Mouse (Mus musculus) fibroblast of lung, adult 2 months (primary cell): ENCODE measurements around the gene Tecr.

Source experiments
- DNase-seq: peaks from one replicate; pipeline ENCODE4 v3.0.0-alpha.2; 2011; ENCODE audit warnings: low read depth

Tecr gene

DNA sequence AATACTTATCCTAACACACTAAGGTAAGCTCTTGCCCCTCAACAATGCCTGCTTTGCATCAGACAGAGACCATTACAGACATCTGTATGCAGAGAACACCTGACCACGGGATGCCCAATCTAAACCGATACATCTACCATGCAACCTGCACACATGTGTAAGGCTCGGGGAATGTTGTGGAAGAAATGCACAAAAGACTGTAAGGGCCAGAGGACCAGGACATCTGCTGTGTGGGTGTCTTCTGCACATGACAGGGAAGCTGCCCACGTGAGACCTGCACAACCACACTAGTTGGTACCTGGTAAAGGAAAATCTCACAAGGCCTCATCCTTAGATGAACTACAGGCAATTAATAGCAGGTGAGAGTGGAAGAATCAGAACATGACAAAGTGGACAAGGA is 44.5 kb downstream of the Tecr start:
- no peak for DNase-seq

DNA sequence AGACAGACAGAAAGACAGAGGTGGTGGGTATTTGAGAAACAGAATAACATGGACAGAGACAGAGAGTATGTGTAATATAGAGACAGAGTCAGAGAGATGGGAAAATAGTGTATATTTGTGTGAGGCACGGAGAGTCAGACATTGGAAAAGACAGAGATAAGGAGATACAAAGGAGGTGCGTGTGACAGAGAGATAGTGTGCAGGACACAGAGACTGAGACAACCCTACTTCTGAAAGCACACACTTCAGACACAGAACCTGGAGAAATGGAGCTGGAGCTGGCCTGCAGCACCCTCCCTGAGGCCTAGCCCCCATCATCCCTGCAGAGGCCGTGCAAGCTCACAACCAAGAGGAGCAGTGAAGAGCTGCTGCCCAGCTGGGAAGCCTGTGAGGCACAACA is 45.1 kb downstream of the Tecr start:
- DNase-seq, result no peak

- DNase-seq, result no peak
These were observed 72.0 kb downstream of the Tecr start, which contains the start of gene Olfr370 for GRCm38 (mm10) chr8:83535736-83536135. Olfr370 (plus strand) TSS chr8:83535780.

DNA sequence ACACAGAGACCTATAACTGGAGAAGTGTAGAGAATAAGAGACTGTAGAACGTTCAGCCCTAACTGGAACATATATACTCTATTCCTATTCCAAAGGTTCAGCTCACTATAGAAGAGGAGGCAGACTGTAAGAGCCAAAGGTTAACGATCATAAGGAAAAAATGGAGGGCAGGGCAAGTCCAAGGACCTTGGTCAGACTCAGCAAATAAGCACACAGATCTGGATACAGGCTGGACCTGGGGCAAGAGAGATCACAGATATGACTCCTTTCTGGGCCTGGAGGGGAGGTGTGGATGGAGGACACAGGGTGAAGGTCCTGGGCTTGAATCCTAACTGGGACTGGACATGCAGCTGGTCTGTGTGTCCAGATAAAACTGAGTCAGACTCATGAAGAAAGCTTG is 73.0 kb downstream of the Tecr start:
- DNase-seq, result no peak
